Mouse (Mus musculus) liver, embryonic 11.5 days (tissue): Measurements from ENCODE around the gene Tas2r143. TPM values are rescaled to one million over a fixed set of nuclear protein-coding genes. Genes with fewer than 3 reads are reported as not detected.

ENCODE experiments used
- ATAC-seq: fragments of 200-750 bp; cut with Nextera tagmentation; replicated peaks from 2 replicates; pipeline ENCODE4 v1.8.0; 2017; ENCODE audit warnings: moderate number of reproducible peaks, mild to moderate bottlenecking, moderate TSS enrichment, moderate library complexity; ENCODE audit not compliant: low FRiP score
- DNase-seq: peaks from one replicate; pipeline ENCODE4 v3.0.0-alpha.2; 2017; ENCODE audit warnings: low spot score
- H3K27ac ChIP-seq: fragments of 300-500 bp; sonication (generic); 2 replicates; pipeline ENCODE4 v1.5.1; 2014; ENCODE audit warnings: mild to moderate bottlenecking, low read depth, low read length, control low read depth
- H3K27me3 ChIP-seq: fragments of 300-500 bp; sonication (generic); replicated peaks from 2 replicates; pipeline ENCODE4 v1.6.1; 2014; ENCODE audit warnings: low read length, mixed read lengths; ENCODE audit not compliant: control insufficient read depth, insufficient read depth
- H3K36me3 ChIP-seq: fragments of 300-500 bp; sonication (generic); 2 replicates; pipeline ENCODE4 v1.6.1; 2014; ENCODE audit warnings: mild to moderate bottlenecking, low read length, moderate library complexity, mixed read lengths; ENCODE audit not compliant: control insufficient read depth, insufficient read depth
- H3K4me1 ChIP-seq: fragments of 300-500 bp; sonication (generic); replicated peaks from 2 replicates; pipeline ENCODE4 v1.6.1; 2014; ENCODE audit warnings: low read length, mixed read lengths; ENCODE audit not compliant: control insufficient read depth, insufficient read depth
- H3K4me2 ChIP-seq: fragments of 300-500 bp; sonication (generic); 2 replicates; pipeline ENCODE4 v1.6.1; 2014; ENCODE audit warnings: mild to moderate bottlenecking, control low read depth, moderate library complexity
- H3K4me3 ChIP-seq: fragments of 300-500 bp; sonication (generic); 2 replicates; pipeline ENCODE4 v1.5.1; 2014; ENCODE audit warnings: low read depth, low read length, control low read depth
- H3K9ac ChIP-seq: fragments of 300-500 bp; sonication (generic); 2 replicates; pipeline ENCODE4 v1.6.1; 2014; ENCODE audit warnings: low read depth, low read length, control low read depth
- H3K9me3 ChIP-seq: fragments of 300-500 bp; sonication (generic); 2 replicates; pipeline ENCODE4 v1.6.1; 2016; ENCODE audit warnings: low read length, inconsistent platforms, mixed read lengths; ENCODE audit not compliant: control insufficient read depth
- WGBS: fragments of 180-500 bp; shearing (Covaris S2); extraction: QIAGEN DNeasy Blood & Tissue Kit; methylation state at CpG from one replicate; pipeline ENCODE4 v1.1.7; 2014; 5-methylcytosine and 5-hydroxymethylcytosine counted together
- polyA plus RNA-seq: library from polyadenylated mRNA; unstranded; fragments of >200 nt; fragmentation: Nextera tagmentation; extraction: Ambion mirVana; gene quantifications from 2 replicates; pipeline ENCODE4 v1.2.1, GENCODE M21; 2014

Gene Tas2r143
- polyA plus RNA-seq, 1 experiment from 2014 or later: not detected

DNA sequence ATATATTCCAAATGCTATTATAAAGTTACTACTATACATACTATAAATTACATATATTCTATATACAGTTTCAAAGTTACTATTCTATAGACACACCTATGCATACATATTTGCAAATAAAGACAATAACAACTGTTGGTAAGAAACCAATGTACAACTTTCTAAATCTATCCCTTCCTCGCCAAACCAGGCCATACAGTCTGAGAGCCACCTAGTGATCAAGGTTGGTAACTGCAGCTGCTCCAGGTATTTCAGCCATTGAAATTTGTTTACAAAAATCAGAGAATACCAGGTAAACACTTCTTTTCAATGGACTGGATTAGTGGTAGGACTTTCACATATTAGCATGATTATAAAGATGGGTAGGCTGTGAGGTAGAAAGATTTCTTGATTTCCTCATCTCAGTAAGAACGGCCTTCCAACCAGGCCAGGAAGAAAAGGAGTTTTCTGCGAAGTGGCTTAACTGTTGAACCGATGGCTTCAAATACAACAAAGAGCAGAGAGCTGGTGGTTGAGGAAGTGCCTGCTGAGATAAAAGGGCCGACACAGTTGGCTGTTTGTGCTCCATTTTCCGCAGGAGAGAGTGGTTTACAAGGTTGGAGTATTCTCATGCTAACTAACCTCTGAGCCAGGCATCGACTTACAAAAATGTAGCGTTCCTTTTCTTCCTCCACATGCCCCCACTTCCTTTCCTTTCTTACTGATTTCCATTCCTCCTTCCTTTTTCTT, 19.5 kb upstream of the Tas2r143 start:
- H3K27me3 ChIP-seq: no peaks in the 10 kb centered on the region
- no peaks in the 10 kb centered on the region for H3K36me3 ChIP-seq
- no peak overlapping the region for H3K4me2 ChIP-seq
- no peaks in the 10 kb centered on the region for H3K9me3 ChIP-seq
- DNase-seq (no peak), ATAC-seq (no peak)
- no peak overlapping the region for H3K4me3 ChIP-seq
- H3K9ac ChIP-seq: no peak overlapping the region
- 22% methylated on average over 8 of the region's 8 CpGs for WGBS
- H3K27ac ChIP-seq: no peak overlapping the region
- no peaks in the 10 kb centered on the region for H3K4me1 ChIP-seq

DNA sequence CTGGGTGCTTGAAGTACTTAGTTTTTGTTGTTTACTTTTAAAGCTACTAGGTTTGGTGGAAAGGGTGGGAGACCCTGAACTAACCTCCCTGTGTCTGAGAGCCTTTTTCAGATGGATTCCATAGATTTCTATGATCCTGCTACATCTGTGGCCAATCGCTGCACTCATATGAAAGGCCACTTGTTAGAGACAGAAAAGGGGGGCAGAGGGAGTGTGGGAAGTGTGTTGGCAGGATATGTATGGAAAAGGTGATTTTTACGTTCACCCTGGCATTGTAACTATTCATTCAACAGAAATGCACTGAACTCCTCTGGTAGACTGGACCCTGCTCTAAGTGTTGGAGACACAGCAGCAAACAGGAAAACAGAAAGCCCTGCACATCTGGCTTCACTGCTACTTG, 18.8 kb upstream of the Tas2r143 start:
- no peak overlapping the region for H3K27ac ChIP-seq
- H3K9me3 ChIP-seq: no peaks in the 10 kb centered on the region
- no peak for DNase-seq
- H3K27me3 ChIP-seq: no peaks in the 10 kb centered on the region
- WGBS: 58% methylated on average over 2 of the region's 2 CpGs
- H3K9ac ChIP-seq: no peak overlapping the region
- no peak overlapping the region for H3K4me3 ChIP-seq
- no peak for ATAC-seq
- H3K36me3 ChIP-seq: no peaks in the 10 kb centered on the region
- no peak overlapping the region for H3K4me2 ChIP-seq
- H3K4me1 ChIP-seq: no peaks in the 10 kb centered on the region

- DNase-seq (no peak), ATAC-seq (peak; percentile 26)
- H3K9ac ChIP-seq: no peak overlapping the region
- no peaks in the 10 kb centered on the region for H3K27me3 ChIP-seq
- H3K4me2 ChIP-seq: no peak overlapping the region
- WGBS: 54% methylated on average over 9 of the region's 9 CpGs
- no peak overlapping the region for H3K27ac ChIP-seq
- H3K36me3 ChIP-seq: no peaks in the 10 kb centered on the region
- no peaks in the 10 kb centered on the region for H3K4me1 ChIP-seq
- H3K4me3 ChIP-seq: no peak overlapping the region
- H3K9me3 ChIP-seq: no peaks in the 10 kb centered on the region
Measured at GRCm38 (mm10) chr6:42381916-42382381, 18.1 kb upstream of the Tas2r143 start.

DNA sequence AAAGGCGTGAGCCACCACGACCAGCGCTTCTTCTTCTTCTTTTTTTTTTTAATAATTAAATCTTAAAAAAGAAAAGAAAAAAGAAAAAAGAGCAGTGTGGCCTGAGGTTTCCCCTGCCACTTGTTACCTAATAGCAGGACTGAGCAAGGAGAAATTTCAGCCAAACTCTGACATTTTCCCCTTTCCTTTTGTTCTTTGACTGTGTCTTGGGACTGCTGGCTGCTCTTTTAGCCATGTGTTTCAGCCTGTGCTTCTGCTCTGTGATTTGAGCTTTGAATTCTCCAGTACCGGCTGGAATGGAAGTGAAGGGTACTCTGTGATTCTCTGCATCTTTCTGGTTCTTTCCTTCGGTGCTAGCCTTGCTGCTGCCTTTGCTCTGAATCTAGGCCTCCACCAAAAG, 16.7 kb upstream of the Tas2r143 start:
- H3K9ac ChIP-seq: no peak overlapping the region
- no peak overlapping the region for H3K27ac ChIP-seq
- WGBS: 90% methylated on average over 5 of the region's 5 CpGs
- DNase-seq: no peak
- H3K4me1 ChIP-seq: no peaks in the 10 kb centered on the region
- no peaks in the 10 kb centered on the region for H3K9me3 ChIP-seq
- H3K36me3 ChIP-seq: no peaks in the 10 kb centered on the region
- no peak for ATAC-seq
- no peak overlapping the region for H3K4me2 ChIP-seq
- no peak overlapping the region for H3K4me3 ChIP-seq
- no peaks in the 10 kb centered on the region for H3K27me3 ChIP-seq

DNA sequence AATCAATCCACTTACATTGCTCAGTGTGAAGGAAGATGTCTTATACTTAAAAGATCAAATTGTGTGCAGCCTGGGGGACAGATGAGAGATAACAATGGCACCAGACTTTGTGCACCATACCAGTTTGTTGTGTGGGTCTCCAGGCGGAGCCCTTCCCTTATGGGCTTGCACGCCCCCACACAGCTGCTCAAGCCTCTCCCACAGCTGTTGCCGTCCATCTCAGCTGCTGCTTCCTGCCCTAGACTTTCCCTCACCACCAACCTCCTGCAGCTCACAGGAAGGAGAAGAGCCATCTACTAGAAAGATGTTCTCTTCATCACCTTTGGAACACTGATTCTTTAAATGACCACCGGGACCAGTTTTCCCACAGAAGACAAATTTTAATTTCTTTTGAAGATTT, 14.4 kb upstream of the Tas2r143 start:
- Histone ChIP-seq H3K9ac (no peak overlapping the region), H3K9me3 (no peaks in the 10 kb centered on the region), H3K4me3 (no peak overlapping the region), H3K36me3 (no peaks in the 10 kb centered on the region), H3K27me3 (no peaks in the 10 kb centered on the region), H3K27ac (no peak overlapping the region), H3K4me1 (no peaks in the 10 kb centered on the region), H3K4me2 (no peak overlapping the region)
- DNase-seq (no peak), ATAC-seq (no peak)
- WGBS: 65% methylated on average over 4 of the region's 4 CpGs

DNA sequence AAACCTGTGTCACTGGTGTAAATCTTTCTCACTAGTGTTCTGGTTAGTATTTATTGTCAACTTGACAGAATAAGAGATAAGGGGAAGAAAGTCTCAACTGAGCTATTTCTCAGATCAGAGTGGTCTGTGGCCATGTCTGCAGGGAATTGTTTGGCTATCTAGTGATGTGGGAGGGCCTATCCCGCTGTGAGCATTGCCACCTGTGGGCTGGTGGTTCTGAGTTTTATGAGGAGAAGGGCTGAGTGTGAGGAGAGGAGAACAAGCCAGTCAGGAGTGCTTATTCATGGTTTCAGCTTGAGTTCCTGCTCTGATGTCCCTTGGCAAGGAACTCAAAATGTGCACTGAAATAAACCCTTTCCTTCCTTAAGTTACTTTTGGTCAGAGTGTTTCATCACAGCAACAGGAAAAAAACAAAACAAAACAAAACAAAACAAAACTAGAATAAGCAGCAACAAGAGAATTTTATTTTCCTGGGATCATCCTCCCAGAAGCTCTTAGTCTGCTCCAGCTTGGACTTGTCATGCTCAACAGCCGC, 8.2 kb upstream of the Tas2r143 start:
- Histone ChIP-seq H3K27ac (no peak overlapping the region), H3K9ac (no peak overlapping the region), H3K4me3 (no peak overlapping the region), H3K27me3 (no peaks in the 10 kb centered on the region), H3K9me3 (no peaks in the 10 kb centered on the region), H3K4me2 (no peak overlapping the region), H3K4me1 (no peaks in the 10 kb centered on the region), H3K36me3 (no peaks in the 10 kb centered on the region)
- no peak for DNase-seq
- 37% methylated on average over 2 of the region's 2 CpGs for WGBS
- no peak for ATAC-seq

DNA sequence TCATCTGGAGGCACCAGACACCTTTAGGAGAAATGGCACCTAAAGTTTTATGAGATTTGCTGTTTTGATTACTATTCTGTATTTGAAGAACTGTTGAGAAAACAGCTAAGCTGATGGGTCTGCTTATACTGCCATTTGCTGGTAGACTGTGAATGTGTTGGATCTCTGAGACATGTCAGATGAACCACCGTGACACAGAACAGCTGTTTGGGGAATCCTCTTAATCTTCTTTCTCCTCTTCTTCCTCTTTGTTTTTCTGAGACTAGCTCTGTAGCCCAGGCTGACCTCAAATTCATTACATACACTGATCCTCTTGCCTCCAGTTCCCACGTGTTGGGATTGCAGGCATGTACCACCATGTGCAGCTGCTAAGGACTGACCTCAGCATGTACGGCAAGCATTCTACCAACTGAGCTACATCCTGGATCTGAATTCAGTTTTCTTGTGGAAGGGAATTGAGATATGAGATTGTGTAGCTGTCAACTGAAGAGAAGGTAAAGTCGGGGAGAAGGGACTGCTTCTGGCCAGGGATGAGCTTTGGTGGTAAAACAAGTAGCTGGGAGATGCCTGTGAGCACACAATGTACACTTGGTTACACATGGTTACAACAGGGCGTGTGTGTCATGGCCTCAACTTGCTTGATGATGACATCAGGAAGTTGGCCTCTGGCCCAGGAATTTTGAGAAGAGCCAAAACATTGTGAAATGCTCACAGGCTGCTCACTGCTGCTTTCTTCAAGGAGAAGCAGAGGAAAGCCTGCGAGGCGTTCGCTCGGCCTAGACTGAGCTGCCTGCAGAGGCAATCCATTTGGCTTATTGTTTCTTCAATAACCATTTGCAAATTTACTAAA, 3.9 kb upstream of the Tas2r143 start:
- Histone ChIP-seq H3K4me3 (no peak overlapping the region), H3K4me1 (no peaks in the 10 kb centered on the region), H3K4me2 (no peak overlapping the region), H3K36me3 (no peaks in the 10 kb centered on the region), H3K27ac (no peak overlapping the region), H3K27me3 (no peaks in the 10 kb centered on the region), H3K9ac (no peak overlapping the region), H3K9me3 (no peaks in the 10 kb centered on the region)
- ATAC-seq (no peak), DNase-seq (no peak)
- WGBS: 71% methylated on average over 9 of the region's 9 CpGs

GRCm38 (mm10) chr6:42397041-42397657, 2.9 kb upstream of the Tas2r143 start:
- Histone ChIP-seq H3K9ac (no peak overlapping the region), H3K27ac (no peak overlapping the region), H3K4me3 (no peak overlapping the region), H3K9me3 (no peaks in the 10 kb centered on the region), H3K27me3 (no peaks in the 10 kb centered on the region), H3K4me2 (no peak overlapping the region), H3K4me1 (no peaks in the 10 kb centered on the region), H3K36me3 (no peaks in the 10 kb centered on the region)
- DNase-seq: no peak
- 30% methylated on average over 3 of the region's 3 CpGs for WGBS
- no peak for ATAC-seq
